Mouse (Mus musculus) hindbrain, embryonic 16.5 days (tissue): ENCODE results near the gene Myo16. TPM values are rescaled to one million over a fixed set of nuclear protein-coding genes. Genes with fewer than 3 reads are reported as not detected.

Source experiments
- ATAC-seq: fragments of 200-750 bp; cut with Nextera tagmentation; 2 replicates; pipeline ENCODE4 v1.8.0; 2017; ENCODE audit warnings: moderate TSS enrichment, moderate library complexity
- H3K27ac ChIP-seq: fragments of 300-500 bp; sonication (generic); 2 replicates; pipeline ENCODE4 v1.5.1; 2014; ENCODE audit warnings: low read depth, mild to moderate bottlenecking, control low read depth, low read length, moderate library complexity
- H3K27me3 ChIP-seq: fragments of 300-500 bp; sonication (generic); replicated peaks from 2 replicates; pipeline ENCODE4 v1.6.1; 2014; ENCODE audit warnings: low read length; ENCODE audit not compliant: control insufficient read depth, insufficient read depth
- H3K36me3 ChIP-seq: fragments of 300-500 bp; sonication (generic); 2 replicates; pipeline ENCODE4 v1.6.1; 2014; ENCODE audit warnings: mild to moderate bottlenecking, low read length, moderate library complexity, mixed read lengths; ENCODE audit not compliant: control insufficient read depth, insufficient read depth
- H3K4me1 ChIP-seq: fragments of 300-500 bp; sonication (generic); 2 replicates; pipeline ENCODE4 v1.6.1; 2014; ENCODE audit warnings: low read depth, low read length; ENCODE audit not compliant: control insufficient read depth, insufficient read depth
- H3K4me2 ChIP-seq: fragments of 300-500 bp; sonication (generic); 2 replicates; pipeline ENCODE4 v1.6.1; 2014; ENCODE audit warnings: mild to moderate bottlenecking, low read length, control low read depth, moderate library complexity
- H3K4me3 ChIP-seq: fragments of 300-500 bp; sonication (generic); 2 replicates; pipeline ENCODE4 v1.5.1; 2014; ENCODE audit warnings: mild to moderate bottlenecking, low read length, control low read depth, moderate library complexity
- H3K9ac ChIP-seq: fragments of 300-500 bp; sonication (generic); 2 replicates; pipeline ENCODE4 v1.6.1; 2014; ENCODE audit warnings: low read depth, mild to moderate bottlenecking, control low read depth, low read length, moderate library complexity
- H3K9me3 ChIP-seq: fragments of 300-500 bp; sonication (generic); 2 replicates; pipeline ENCODE4 v1.6.1; 2014; ENCODE audit warnings: mild to moderate bottlenecking, low read length, moderate library complexity; ENCODE audit not compliant: control insufficient read depth
- WGBS: fragments of 180-500 bp; shearing (Covaris S2); extraction: QIAGEN DNeasy Blood & Tissue Kit; methylation state at CpG from one replicate; pipeline ENCODE4 v1.1.7; 2014; 5-methylcytosine and 5-hydroxymethylcytosine counted together
- polyA plus RNA-seq: library from polyadenylated mRNA; unstranded; fragments of >200 nt; fragmentation: Nextera tagmentation; extraction: Ambion mirVana; gene quantifications from 2 replicates; pipeline ENCODE4 v1.2.1, GENCODE M21; 2015

The Myo16 gene
- polyA plus RNA-seq, 1 experiment from 2014 or later: 6.1 TPM

- Histone ChIP-seq H3K9ac (no peak overlapping the region), H3K4me3 (no peak overlapping the region)
- ATAC-seq: no peak
Measured at GRCm38 (mm10) chr8:10641343-10641742, 487.6 kb downstream of the Myo16 start.

GRCm38 (mm10) chr8:10643244-10643643, 489.5 kb downstream of the Myo16 start:
- Histone ChIP-seq H3K9ac (no peak overlapping the region), H3K27me3 (no peaks in the 10 kb centered on the region), H3K36me3 (no peaks in the 10 kb centered on the region), H3K27ac (no peak overlapping the region), H3K9me3 (no peaks in the 10 kb centered on the region), H3K4me2 (no peak overlapping the region), H3K4me3 (no peak overlapping the region), H3K4me1 (0 out of 2 replicates have a peak, but pooled peaks cover 3% of the 10 kb centered on the region)
- WGBS: 92% methylated on average over 4 of the region's 4 CpGs
- no peak for ATAC-seq

More at GRCm38 (mm10) chr8:10641343-10641742, 487.6 kb downstream of the Myo16 start:
- no peaks in the 10 kb centered on the region for H3K9me3 ChIP-seq
- no peaks in the 10 kb centered on the region for H3K36me3 ChIP-seq
- H3K27ac ChIP-seq: no peak overlapping the region
- H3K4me2 ChIP-seq: no peak overlapping the region
- 0 out of 2 replicates have a peak, but pooled peaks cover 3% of the 10 kb centered on the region for H3K4me1 ChIP-seq
- H3K27me3 ChIP-seq: no peaks in the 10 kb centered on the region

DNA sequence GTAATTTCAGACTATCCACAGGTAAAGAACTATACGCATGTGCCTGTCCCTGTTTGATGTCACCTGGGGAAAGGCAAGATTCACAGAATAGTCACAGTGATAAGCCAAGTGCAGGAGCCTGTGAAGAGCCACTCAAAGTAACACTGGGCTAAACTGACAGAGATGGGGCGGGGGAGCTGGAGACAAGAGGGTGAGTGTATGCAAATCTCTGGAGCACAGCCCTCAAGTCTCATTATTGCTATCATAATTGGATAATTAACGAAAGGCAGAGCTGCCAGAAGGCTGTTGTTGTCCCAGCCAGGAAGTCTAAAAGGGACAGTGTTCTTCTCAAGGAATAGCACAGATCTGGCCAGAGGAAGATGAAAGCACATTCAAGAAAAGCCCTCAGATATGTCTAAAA, 490.8 kb downstream of the Myo16 start:
- Histone ChIP-seq H3K4me1 (0 out of 2 replicates have a peak, but pooled peaks cover 3% of the 10 kb centered on the region), H3K4me2 (no peak overlapping the region), H3K9me3 (no peaks in the 10 kb centered on the region), H3K36me3 (no peaks in the 10 kb centered on the region), H3K27me3 (no peaks in the 10 kb centered on the region), H3K9ac (no peak overlapping the region), H3K27ac (no peak overlapping the region), H3K4me3 (no peak overlapping the region)
- WGBS: 47% methylated on average over 3 of the region's 3 CpGs
- peak; percentile 40; the same call in 1 of the 2 replicates for ATAC-seq

DNA sequence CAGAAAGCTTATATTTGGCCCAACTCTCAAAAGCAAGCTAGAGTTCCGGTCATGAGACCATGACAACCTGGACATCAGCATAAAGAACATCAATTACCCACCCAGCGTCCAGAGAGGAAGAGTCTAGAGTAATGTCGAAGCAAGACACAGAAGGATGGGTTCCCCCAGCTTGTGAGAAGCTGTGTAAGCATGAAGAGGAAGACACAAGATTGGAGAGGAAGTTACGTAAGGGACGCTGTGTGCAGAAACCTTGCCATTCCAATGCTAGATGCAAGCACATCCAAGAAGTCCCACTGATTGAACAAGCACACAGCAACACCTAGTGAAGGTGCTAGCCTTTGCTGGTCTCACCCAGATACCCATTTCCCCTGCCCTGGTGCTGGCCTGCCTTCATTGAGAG, 492.0 kb downstream of the Myo16 start:
- WGBS: 91% methylated on average over 5 of the region's 5 CpGs
- H3K27ac ChIP-seq: no peak overlapping the region

DNA sequence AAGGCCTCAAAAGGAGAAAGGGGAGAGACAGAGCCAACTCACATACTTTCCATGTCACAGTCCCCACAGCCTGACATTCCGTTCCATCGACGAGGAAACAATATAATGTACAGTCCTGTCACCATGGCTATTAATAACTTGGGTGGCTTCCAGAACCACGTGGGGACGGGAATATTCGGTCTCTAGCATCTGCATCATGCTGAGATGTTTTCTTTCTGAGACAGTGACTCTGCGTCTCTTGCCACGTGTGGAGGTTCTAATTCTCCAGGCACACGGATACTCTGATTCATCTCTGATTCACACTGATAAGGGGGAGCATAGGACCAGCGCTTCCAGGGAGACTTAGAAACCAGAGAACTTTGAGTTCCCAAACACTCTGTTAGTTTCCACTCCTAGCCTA, 492.8 kb downstream of the Myo16 start:
- H3K4me3 ChIP-seq: no peak overlapping the region
- H3K9me3 ChIP-seq: no peaks in the 10 kb centered on the region
- no peak overlapping the region for H3K4me2 ChIP-seq
- no peak for ATAC-seq
- no peaks in the 10 kb centered on the region for H3K36me3 ChIP-seq
- no peaks in the 10 kb centered on the region for H3K27me3 ChIP-seq
- H3K9ac ChIP-seq: no peak overlapping the region
- WGBS: 47% methylated on average over 10 of the region's 10 CpGs
- no peak overlapping the region for H3K27ac ChIP-seq
- 0 out of 2 replicates have a peak, but pooled peaks cover 3% of the 10 kb centered on the region for H3K4me1 ChIP-seq

More for the DNA sequence above, 492.0 kb downstream of the Myo16 start:
- H3K27me3 ChIP-seq: no peaks in the 10 kb centered on the region
- no peak overlapping the region for H3K9ac ChIP-seq
- H3K4me1 ChIP-seq: 0 out of 2 replicates have a peak, but pooled peaks cover 3% of the 10 kb centered on the region
- no peak overlapping the region for H3K4me2 ChIP-seq
- no peaks in the 10 kb centered on the region for H3K9me3 ChIP-seq
- ATAC-seq: no peak
- no peaks in the 10 kb centered on the region for H3K36me3 ChIP-seq
- no peak overlapping the region for H3K4me3 ChIP-seq

- H3K27ac ChIP-seq: no peak overlapping the region
- H3K9ac ChIP-seq: no peak overlapping the region
- no peaks in the 10 kb centered on the region for H3K27me3 ChIP-seq
- no peaks in the 10 kb centered on the region for H3K9me3 ChIP-seq
- no peak overlapping the region for H3K4me2 ChIP-seq
- WGBS: 80% methylated on average over 12 of the region's 12 CpGs
- H3K4me3 ChIP-seq: no peak overlapping the region
- H3K36me3 ChIP-seq: no peaks in the 10 kb centered on the region
- ATAC-seq: no peak
- H3K4me1 ChIP-seq: no peaks in the 10 kb centered on the region
Measured at GRCm38 (mm10) chr8:10651546-10652315, 498.0 kb downstream of the Myo16 start.

DNA sequence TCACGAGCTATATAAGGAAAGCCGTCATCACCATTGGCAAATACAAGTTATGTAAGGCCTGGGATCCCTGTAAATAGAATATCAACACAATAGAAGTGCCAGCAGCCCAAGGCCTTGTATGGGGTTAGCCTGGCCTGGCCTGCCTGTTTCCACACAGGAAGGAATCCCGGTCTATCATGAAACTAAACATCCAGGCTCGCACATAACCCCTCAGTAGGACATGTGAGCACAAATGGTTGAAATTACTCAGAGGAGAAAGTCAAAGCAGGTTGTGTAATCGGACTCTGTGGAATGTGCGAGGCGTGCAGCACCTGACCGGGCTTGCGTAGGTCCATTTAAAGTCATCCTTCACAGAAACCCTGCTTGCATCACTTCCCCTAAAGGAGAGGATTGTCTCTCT, 499.6 kb downstream of the Myo16 start:
- no peaks in the 10 kb centered on the region for H3K36me3 ChIP-seq
- WGBS: 86% methylated on average over 9 of the region's 9 CpGs
- no peak overlapping the region for H3K4me2 ChIP-seq
- no peak overlapping the region for H3K9ac ChIP-seq
- no peaks in the 10 kb centered on the region for H3K9me3 ChIP-seq
- H3K27me3 ChIP-seq: no peaks in the 10 kb centered on the region
- H3K4me3 ChIP-seq: no peak overlapping the region
- H3K27ac ChIP-seq: no peak overlapping the region
- H3K4me1 ChIP-seq: no peaks in the 10 kb centered on the region
- ATAC-seq: no peak

DNA sequence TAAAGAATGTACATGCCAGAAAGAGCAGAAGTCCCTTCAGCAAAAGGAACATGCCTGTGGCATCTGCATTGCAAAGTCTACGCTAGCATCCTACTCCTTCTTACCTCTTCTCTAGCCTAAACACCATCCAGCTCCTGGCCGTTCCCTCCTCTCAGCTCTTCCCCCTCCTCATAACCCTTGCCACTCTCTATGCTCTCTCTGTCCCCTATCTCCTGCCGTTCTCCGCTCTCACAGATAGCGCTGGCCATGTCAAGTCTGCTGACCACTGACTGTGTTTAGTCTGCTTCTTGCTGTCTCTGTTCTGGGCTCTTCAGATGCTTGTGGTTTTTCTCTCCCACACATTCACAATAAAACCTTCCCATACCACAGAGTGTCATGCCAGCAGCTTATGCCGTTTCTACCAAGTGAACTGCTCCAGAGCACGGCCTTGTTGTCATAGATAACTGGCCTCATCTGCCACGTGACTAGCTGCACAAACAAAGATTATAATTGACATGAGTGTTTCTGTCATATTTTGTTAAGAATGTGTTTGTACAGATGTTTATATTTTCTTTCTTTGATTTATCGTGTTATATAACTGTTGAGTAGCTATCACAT, 501.3 kb downstream of the Myo16 start:
- ATAC-seq: no peak
- Histone ChIP-seq H3K4me3 (no peak overlapping the region), H3K27me3 (no peaks in the 10 kb centered on the region), H3K27ac (no peak overlapping the region), H3K4me1 (no peaks in the 10 kb centered on the region), H3K9ac (no peak overlapping the region), H3K9me3 (no peaks in the 10 kb centered on the region), H3K4me2 (no peak overlapping the region), H3K36me3 (no peaks in the 10 kb centered on the region)
- 82% methylated on average over 9 of the region's 9 CpGs for WGBS

GRCm38 (mm10) chr8:10663770-10664470, 510.2 kb downstream of the Myo16 start:
- Histone ChIP-seq H3K9ac (no peak overlapping the region), H3K4me1 (peaks cover 9% of the 10 kb centered on the region; the same call in 1 of the 2 replicates), H3K4me3 (no peak overlapping the region), H3K27ac (no peak overlapping the region), H3K36me3 (no peaks in the 10 kb centered on the region), H3K4me2 (no peak overlapping the region), H3K9me3 (no peaks in the 10 kb centered on the region), H3K27me3 (no peaks in the 10 kb centered on the region)
- 14% methylated on average over 8 of the region's 8 CpGs for WGBS
- ATAC-seq: 0 out of 2 replicates have a peak, but pooled peaks have one; percentile 27
